Mouse (Mus musculus) cortical plate, adult 2 months (tissue): ENCODE results near the gene Ctrb1.

Experiments used
- CTCF ChIP-seq: fragments of 200-500 bp; IDR thresholded peaks from 2 replicates; pipeline ENCODE4 v1.5.1; 2011; ENCODE audit warnings: mild to moderate bottlenecking, control low read depth, low read length; ENCODE audit not compliant: insufficient read depth; ENCODE audit errors: extremely low read depth
- POLR2A ChIP-seq: fragments of 200-500 bp; IDR thresholded peaks from 2 replicates; pipeline ENCODE4 v1.6.1; 2011; ENCODE audit warnings: mild to moderate bottlenecking, low read length, control low read depth; ENCODE audit not compliant: insufficient read depth; ENCODE audit errors: extremely low read depth

GRCm38 (mm10) chr8:111676237-111676636 is 14.6 kb downstream of the Ctrb1 start:
- TF ChIP-seq POLR2A (no peak), CTCF (peak; percentile 24; the same call in 1 of the 2 replicates)
